Mouse (Mus musculus) right cerebral cortex, adult 2 months (tissue): ENCODE measurements around the gene Smarcd2.

Experiments
- DNase-seq, 2 experiments: peaks; one replicate each; pipeline ENCODE4 v3.0.0; 2021 to 2022; ENCODE audit warnings: low spot score in 2 of 2

Gene Smarcd2

DNA sequence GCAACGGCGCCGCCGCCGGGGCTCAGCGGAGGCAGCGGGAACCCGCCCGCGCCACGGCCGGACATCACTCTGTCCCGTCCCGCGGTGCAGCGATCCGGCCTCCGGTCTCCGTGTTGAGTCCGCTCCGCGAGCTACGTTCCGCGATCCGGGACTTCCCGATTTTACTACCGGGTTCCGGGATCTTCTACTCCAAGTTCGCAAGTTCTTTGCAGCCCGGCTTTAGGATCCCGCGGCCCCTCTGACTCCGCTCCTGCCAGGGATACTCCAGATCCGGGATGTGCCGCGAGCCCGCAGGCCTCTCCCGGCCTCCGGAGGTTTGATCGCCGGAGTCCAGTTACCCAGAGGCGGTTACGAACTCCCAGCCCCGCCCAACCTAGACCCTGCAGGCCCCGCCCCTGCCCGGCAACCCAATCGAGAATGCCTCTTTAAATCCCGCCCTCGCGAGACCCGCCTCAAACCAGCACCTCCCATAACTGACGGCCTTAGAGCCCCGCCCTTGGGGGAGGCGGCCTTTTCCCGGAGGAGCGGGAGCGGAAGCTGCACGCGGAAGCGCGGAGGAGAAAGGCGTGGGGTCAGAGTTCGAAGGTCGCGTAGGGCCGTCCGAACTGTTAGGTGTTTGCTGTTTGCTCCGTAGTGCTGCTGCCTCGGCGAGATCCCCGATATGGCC, at the start of gene Smarcd2:
Gene Smarcd2, minus strand, starts transcription at position 329 of the 667 bp plus-strand sequence.
- DNase-seq: peak; percentile 99

DNA sequence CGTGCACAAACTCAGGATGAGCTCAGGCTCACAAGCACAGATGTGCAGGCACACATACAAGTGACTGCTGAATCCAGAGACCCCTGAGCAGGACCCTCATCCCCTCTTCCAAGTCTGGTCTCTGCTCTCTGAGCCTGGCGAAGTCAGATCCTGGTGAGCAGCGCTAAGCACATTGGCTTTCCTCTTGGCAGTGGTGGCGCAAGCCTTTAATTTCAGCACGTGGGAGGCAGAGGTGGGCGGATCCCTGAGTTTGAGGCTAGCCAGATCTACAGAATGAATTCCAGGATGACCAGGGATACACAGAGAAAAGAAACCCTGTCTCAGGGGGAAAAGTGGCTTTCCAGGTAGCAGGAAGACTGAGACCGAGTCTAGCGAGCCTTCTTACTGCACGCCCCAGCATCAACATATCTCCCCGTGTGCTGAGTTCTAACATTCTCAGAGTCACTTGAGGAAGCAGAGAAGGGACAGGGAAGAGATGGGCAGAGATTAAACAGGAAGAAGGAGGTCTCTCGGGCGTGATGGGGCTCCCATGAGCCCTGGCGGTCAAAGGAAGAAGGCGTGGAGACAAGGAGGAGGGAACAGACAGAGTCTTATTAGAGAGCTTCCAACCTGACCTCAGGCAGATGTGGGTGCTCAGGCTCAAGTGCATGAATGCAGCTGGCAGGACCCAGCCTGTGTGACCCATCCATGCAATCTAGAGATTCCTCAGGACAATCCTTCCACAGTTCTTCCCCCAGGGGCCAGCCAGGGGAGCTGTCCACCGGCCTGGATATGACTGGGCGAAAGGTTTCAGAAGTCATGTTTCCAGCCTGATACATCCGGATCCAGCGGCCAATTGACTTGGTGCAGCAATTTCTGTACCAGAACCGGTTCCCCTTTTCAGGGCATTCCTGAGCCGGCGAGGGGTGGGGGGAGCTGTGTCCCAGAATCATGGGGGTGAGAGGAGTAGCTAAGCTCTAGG, 45.9 kb upstream of the Smarcd2 start:
- DNase-seq: peak; percentile 19 to 46

DNA sequence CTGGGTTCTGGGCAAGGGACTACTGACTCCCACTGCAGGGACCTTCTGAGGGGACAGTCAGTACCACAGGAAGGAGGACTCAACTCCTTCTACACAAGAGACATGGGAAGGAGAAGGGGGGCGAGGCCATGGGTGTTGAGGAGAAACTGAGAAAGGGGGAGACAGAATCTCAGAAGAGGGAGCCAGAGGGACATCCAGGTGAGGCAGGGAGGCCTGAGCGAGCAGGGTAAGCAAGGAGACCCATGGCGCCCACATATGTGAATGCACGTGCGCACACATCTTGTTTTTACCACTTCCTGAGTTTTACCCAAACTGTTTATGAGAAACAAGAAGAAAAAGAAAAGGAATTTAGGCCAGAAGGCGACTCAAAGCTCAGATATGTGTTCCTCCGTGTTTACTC, 45.0 kb upstream of the Smarcd2 start:
- DNase-seq: no peak

DNA sequence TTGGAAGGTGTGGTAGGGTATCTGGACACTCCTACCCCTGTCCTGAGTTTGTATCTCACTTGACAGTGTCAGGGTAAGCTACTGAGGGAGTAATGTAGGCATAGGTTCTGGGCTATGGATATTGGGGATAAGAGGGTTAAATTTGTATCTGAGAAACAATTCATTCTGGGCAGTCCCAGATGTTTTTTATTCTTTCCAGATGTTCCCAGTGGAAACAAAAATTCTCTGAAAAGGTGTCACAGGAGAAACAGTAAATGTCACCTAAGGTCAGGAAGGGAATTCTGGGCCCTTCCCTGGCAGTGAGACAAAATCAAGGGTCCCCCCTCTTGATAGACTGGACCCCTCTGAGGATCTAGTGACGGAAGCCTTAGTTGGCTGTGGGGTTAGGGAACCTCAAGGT, 43.6 kb upstream of the Smarcd2 start:
- DNase-seq: no peak

DNA sequence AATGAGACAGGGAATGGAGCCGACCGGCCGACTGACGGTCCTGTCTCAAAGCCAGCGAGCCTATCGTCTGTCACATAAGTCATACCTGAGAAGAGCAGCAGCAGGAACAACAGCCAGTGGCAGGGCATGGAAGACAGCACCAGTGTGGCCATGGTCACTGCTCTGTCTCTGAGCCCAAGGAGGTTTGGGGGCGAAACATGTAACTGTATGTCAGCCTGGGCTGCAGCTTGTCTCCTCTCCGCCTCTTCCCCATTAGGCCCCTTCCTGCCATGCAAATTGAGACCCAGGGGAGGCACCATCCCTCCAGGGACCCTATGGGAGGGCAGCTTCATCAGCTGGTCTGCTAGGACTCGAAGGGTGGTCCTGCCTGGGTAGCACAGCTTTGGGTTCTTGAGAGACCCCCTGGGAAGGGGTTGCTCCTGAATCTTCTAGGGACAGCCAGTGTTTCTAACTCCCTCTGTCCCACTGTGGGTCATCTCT, 41.6 kb upstream of the Smarcd2 start, which contains the start of gene Cd79b:
Gene Cd79b, minus strand, starts transcription at position 430 of the 480 bp plus-strand sequence.
- DNase-seq: no peak

DNA sequence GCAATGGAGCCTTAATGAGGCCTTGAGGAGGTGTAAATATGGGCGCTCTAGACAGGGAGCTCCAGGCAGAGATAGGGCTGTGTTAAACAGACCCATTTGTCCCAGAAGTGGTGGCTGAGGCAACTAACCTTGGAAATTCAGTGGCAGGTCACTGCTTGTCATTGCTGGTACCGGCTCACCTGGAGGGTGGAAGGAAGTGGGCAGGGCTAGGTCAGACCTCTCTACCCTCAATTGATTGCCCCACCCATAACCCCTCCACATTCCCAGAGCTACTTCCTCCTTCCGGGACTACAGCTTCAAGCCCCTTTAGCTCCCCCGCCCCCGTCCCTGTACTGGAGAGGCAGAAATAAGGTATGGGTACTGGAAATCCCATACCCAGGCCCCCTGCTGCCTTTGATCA, 40.8 kb upstream of the Smarcd2 start:
- no peak for DNase-seq

DNA sequence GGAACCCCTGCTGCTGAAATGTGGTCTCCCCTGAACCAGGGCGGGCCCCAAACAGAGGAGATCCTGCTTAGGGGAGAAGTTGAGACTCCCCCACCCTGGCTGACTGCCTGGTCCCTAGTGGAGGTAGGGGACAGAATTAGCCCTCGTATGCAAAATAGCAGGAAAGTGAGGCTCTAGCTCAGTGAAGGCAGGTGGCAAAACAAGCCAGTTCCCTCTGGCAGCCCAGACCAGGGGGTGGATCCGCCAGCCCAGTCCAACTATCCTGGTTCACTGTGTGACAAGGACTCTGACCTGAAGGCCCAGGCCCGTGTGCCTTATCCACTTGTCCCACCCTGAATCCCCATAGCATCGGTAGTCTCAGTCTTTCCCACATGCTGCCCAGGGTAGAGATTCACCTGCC, 37.4 kb upstream of the Smarcd2 start:
- no peak for DNase-seq

DNA sequence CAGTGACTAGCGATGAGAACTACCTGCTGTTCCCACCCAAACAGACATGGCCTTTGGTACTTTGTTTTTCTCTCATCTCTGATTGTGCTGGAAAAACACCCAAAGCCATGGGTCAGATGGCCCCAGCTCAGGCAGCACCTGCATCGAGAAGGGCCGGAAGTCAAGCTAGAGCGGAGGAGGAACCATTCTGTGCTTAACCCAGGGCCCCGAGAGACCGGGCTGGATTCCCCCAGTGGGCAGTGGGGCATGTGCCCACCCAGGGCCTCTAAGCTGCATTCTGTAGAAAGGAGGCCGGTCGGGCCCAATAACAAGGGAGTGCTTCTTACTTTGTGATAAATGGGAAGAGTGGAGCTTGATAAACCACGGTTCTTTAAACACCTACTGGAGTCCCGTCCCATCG, 35.4 kb upstream of the Smarcd2 start:
- DNase-seq: no peak

DNA sequence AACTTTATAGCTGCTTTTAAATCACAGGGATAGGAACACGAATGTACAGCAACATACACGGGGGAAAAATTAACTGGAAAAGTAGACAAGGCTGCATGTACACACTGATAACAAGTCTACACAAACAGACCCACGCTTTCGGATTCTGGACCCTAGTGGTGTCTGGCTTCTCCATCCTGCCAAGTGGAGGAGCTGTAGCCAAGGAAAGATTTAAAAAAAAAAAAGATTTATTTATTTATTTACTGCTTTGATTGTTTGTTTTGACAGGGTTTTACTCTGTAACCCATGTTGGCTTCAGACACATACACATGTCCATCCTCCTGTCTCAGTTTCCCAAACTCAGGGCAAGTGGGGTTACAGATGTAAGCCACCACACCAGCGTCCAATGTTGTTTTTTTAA, 34.7 kb upstream of the Smarcd2 start:
- DNase-seq: no peak

DNA sequence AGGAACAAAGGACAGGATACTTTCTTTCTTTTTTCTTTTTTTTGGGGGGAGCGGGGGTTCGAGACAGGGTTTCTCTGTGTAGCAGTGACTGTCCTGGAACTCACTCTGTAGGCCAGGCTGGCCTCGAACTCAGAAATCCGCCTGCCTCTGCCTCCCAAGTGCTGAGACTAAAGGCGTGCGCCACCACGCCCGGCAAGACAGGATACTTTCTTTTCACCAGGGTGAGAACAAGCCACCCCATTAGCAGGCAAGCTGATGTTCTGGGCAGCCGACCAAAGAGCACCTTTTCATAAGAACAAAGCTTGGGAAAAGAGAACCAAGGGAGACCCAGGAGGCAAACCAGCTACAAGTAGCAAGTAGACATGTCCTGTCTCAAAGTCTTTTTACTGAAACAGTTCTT, 34.0 kb upstream of the Smarcd2 start:
- DNase-seq: no peak

DNA sequence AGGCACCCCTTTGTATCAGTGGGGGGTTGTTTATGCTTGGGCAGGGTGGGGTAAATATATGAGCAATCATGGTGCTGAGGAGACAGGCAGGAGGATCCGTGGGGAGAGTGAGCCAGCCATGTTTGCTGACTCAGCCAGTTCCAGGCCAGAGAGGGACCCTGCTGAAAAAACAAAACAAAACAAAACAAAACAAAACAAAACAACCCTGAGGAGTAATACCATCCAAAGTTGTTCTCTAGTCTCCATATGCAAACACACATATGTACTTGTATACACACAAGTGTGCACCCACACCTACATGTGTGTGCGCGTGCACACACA, 33.3 kb upstream of the Smarcd2 start:
- no peak for DNase-seq

DNA sequence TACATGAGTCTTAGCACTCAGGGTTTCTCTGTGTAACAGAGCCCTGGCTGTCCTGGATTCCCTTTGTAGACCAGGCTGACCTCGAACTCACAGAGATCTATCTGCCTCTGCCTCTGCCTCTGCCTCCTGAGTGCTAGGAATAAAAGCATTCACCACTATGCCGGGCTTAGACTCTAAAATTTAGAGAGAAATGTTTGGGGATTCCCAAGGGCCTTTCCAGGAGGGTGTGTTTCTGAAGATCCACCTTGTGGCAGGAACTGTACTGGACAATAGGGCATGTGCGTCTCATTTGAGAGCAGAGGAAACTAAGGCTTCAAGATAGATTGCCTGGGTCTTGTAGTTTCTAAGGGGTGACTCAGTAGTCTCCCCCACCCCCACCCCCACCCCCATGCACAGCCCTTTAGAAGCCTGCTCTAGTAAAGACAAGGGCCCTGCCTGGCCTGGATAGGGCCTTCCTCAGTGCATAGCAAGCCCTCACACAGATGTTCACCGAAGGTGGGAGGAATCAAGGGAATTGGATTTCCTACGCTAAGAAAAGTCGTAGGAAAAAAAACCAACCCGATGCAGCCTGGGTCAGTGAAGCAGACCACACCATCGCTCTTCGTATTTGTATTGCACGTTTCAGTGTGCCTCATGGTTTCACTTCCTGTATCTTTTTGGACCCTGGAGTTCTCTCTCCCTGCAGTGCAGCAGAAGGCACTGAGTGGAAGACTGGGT, 32.7 kb upstream of the Smarcd2 start:
- no peak for DNase-seq

DNA sequence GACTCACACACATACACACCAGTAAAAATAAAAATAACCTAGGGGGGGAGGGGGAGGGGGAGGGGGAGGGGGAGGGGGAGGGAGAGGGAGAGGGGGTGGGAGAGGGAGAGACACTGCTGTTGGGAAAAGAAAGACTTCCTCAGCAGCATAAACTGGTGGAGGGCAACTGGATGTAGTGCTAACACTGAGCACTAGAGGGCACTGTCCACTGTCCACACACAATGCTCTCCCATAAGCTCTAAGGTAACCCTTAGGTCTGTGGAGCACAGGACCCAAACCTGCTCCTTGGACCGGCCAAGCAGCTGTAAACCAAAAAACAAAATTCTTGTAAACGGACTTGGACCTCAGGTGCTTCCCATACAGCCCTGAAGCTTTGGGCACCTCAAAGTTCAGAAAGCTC, 29.9 kb upstream of the Smarcd2 start:
- peak; percentile 28 to 50 for DNase-seq

DNA sequence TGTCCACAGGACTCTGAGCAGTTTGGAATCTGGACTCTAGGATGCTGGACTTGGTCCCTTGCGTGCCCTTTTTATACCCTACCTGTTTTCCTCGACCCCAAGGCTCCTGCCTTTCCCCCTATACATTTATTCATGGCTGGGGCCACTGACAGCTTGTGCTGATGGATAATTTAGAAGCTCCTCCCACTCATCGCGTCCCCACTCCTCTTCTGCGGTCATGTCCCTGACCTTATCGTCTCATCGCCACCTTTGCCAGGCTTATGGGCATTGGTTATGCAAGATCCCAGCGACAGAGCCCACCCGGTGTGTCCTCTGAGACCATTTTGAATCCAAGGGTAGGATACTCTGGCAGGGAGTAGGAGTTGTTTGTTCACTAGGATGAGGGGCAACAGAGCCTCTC, 29.0 kb upstream of the Smarcd2 start, which contains the start of gene Gh:
Gene Gh, minus strand, starts transcription at position 101 of the 400 bp plus-strand sequence.
- no peak for DNase-seq

DNA sequence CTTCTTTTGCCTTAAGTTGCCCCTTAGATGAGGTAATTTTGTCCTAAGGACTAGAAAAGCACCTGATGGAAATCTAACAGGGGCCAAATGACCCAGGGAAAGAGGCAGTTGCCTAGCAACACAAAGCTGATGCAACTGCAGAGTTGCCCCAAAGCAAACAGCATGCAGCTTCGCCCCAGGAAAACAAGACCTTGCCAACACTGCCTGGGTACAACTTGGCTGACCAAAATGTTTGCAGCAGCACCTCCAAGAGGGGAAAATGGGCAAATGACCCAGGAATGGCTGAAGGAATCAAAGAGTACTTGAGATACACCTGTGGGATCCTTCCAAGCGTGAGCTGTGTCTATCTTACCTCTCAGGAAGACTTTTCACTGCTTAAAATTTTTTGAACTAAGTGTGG, 19.1 kb upstream of the Smarcd2 start:
- DNase-seq: no peak

DNA sequence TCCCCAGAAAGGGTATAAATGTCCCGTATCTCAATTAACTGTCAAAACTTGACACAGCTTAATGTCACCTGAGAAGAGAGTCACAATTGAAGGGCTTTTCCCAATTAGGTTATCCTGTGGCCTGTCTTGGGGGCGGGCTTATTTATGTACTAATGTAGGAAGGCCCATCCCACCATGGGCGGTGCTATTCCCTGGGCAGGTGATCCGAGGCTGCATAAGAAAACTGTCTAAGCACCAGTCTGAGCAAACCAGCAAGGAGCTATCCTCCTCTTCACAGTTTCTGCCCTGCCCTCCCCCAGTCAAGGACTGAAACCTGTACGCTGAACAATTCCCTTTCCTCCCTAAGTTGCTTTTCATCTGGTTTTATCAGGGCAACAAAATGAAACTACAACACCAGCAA, 17.6 kb upstream of the Smarcd2 start:
- DNase-seq: no peak

DNA sequence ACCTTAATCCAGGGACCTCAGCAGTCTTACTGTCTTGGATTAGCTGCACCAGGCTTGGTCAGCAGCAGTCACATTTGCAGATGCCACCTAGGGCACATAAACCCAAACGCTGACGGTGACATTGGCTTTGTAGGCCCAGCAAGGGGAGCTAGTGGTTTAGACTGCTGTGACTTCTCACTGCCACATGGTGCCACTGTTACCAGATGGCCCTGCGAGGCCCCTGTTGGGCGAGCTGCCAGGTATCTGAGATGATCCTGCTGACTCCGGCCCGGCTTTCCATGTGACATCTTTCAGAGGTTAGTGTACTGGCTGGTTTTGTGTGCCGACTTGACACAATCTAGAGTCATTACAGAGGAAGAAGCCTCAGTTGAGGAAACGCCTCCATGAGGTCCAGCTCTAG, 16.6 kb upstream of the Smarcd2 start:
- no peak for DNase-seq

DNA sequence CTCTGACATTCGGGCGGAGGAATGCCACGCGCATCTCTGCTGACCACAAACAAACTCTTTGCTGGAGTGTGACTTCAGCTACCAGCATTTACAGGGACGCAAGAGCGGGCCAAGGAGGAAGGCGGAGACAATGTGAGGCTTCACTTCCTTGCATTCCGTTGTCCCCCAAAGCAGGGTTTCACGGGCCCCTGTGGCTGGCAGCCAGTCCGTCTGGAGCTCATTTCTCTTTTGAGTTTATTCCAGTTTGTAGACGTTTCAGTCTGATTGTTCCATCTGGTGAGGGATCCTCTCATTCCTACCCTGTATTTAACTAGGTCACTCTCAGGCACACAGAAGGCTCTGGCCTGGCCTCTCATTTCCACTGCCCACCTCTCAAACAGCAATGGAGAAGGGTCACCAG, 14.2 kb upstream of the Smarcd2 start:
- no peak for DNase-seq

DNA sequence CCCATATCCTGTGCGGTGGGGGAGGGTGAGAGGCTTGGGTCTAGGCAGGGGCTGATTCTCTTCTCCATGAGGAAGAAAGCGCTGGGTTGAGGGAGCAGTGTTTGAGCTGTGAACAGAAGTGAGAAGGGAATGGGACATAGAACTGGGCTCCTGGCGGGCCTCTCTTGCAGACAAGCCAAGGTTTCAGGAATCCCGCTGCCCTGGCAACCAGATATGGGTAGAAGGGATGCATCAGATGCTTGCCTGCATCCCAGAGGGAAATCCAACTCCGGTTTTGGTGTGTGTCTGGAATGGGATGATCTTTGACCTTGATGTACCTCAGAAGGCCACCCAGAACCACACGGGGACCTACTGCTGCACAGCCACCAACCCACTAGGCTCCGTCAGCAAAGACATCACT, 13.4 kb upstream of the Smarcd2 start:
- DNase-seq: no peak

DNA sequence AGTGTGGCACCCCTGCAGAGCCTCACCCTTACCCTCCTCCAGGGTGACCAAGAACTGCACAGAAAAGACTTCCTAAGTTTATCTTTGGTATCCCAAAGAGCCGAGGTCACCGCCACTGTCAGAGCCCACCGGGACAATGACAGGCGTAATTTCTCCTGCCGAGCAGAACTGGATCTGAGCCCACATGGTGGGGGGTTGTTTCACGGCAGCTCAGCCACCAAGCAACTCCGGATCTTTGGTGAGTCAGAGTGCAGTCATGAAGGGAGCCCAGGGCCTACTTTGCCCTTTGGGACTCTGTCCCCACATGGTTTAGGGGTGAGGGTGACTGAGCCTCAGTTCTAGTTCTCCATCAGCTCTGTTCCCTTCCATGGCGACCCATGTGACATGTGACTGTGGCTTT, 11.4 kb upstream of the Smarcd2 start:
- no peak for DNase-seq

DNA sequence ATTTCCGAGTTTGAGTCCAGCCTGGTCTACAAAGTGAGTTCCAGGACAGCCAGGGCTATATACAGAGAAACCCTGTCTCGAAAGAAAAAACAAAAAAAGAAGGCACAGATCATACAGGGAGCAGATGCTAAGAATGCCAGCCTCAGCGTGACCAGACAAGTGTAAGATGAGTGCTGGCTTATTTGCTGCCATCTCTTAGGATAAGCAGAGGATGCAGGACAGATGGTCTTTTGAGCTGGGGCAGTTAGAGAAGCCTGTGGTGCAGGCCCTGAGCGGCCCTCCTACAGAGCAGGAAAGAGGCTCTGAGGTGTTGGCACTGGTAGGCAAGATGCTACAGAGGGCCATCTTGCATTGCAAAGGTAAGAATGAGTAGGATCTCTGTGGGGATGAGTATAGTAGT, 10.6 kb upstream of the Smarcd2 start:
- no peak for DNase-seq

DNA sequence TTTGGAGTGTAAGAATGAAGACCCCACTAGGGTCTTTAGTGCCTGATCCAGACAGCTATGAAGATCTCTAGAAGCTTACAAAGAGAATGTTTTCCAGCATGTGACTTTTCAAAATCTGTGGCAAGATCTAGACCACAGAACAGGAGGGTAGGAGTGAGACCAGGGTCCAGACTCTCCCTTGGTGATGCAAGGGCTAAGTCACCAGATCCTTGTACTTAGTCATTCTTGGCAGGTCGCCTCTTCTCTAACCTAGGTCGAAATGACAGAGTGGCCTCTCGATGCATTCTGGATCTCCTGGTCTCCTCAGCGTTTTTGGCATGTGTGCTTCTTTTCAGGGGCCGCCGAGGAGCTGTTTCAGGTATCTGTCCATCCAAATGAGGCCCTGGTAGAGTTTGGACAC, 9.7 kb upstream of the Smarcd2 start:
- no peak for DNase-seq
